Mouse (Mus musculus): ENCODE data around the gene Ccdc28b. TPM values are rescaled to one million over a fixed set of nuclear protein-coding genes. Genes with fewer than 3 reads are reported as not detected.

The Ccdc28b gene
- polyA plus RNA-seq, 1 experiment from 2014 or later = 55.0 TPM

DNA sequence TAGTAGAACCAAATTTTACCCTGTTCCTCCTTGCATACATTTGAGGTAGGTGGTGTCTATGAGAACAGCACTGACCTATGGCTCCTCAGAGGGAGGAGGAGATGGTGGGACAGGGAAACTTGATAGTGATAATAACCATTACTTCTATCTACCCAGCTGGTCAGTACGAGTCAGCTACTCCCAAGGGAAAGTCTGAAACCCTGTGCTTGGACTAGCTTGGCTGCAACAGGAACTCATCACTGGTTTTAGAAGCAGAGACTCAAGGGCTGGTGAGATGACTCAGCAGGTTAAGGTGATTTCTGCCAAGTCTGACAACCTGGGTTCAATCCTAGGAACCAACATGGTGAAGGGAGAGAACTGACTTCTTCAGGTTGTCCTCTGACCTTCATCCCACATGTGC lies 24.9 kb upstream of the Ccdc28b start:
- Histone ChIP-seq H3K36me3 (ENCODE audit: control insufficient read depth, insufficient read depth) (peaks cover 70% of the 10 kb centered on the region), H3K4me1 (ENCODE audit: control insufficient read depth, insufficient read depth, low read length) (no peaks in the 10 kb centered on the region), H3K9me3 (replicated peaks; ENCODE audit: control insufficient read depth, low read length) (no peaks in the 10 kb centered on the region), H3K4me2 (ENCODE audit: low read depth, low read length) (no peak overlapping the region), H3K9ac (ENCODE audit: low read length) (no peak overlapping the region), H3K27me3 (ENCODE audit: control insufficient read depth, insufficient read depth, low read length) (no peaks in the 10 kb centered on the region), H3K27ac (ENCODE audit: low read length) (no peak overlapping the region), H3K4me3 (ENCODE audit: low read length) (no peak overlapping the region)
- no peak for ATAC-seq (replicated peaks; ENCODE audit: extremely low read depth, insufficient read depth, low FRiP score)
- WGBS = 72% methylated on average over 1 of the region's 1 CpGs

GRCm38 (mm10) chr4:129645204-129645603 lies 21.5 kb upstream of the Ccdc28b start:
- ATAC-seq (replicated peaks; ENCODE audit: extremely low read depth, insufficient read depth, low FRiP score) = no peak

DNA sequence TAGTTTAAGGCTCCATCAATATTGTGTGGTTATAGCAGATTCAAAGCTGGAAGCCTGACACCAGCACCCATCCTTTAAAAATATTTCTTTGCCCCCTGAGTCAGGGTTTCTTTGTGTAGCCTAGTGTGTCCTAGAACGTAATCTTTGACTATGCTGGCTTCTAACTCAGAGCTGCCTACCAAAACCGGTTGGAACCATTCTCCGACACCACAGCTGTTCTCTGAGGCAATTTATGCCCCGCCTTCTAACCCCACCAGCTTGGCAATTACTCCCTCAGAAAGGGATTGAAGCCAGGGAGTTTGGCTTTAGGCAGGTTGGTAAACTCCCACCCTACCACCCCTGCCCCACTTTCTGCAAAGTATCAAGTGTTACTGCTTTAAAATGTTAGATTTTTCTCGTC lies 18.0 kb upstream of the Ccdc28b start:
- H3K4me1 ChIP-seq (ENCODE audit: control insufficient read depth, insufficient read depth, low read length) = peaks cover 23% of the 10 kb centered on the region
- no peak overlapping the region for H3K27ac ChIP-seq (ENCODE audit: low read length)
- H3K4me3 ChIP-seq (ENCODE audit: low read length) = no peak overlapping the region
- 58% methylated on average over 5 of the region's 5 CpGs for WGBS
- no peaks in the 10 kb centered on the region for H3K27me3 ChIP-seq (ENCODE audit: control insufficient read depth, insufficient read depth, low read length)
- no peak for ATAC-seq (replicated peaks; ENCODE audit: extremely low read depth, insufficient read depth, low FRiP score)
- H3K36me3 ChIP-seq (ENCODE audit: control insufficient read depth, insufficient read depth) = peaks cover 39% of the 10 kb centered on the region
- H3K9ac ChIP-seq (ENCODE audit: low read length) = peak overlapping the region; percentile 42
- peak overlapping the region; percentile 36; the same call in 1 of the 2 replicates for H3K4me2 ChIP-seq (ENCODE audit: low read depth, low read length)
- no peaks in the 10 kb centered on the region for H3K9me3 ChIP-seq (replicated peaks; ENCODE audit: control insufficient read depth, low read length)

More at GRCm38 (mm10) chr4:129645204-129645603, 21.5 kb upstream of the Ccdc28b start:
- WGBS = 82% methylated on average over 6 of the region's 6 CpGs
- no peak overlapping the region for H3K4me2 ChIP-seq (ENCODE audit: low read depth, low read length)
- no peak overlapping the region for H3K4me3 ChIP-seq (ENCODE audit: low read length)
- no peak overlapping the region for H3K9ac ChIP-seq (ENCODE audit: low read length)
- H3K4me1 ChIP-seq (ENCODE audit: control insufficient read depth, insufficient read depth, low read length) = 0 out of 2 replicates have a peak, but pooled peaks cover 3% of the 10 kb centered on the region
- no peak overlapping the region for H3K27ac ChIP-seq (ENCODE audit: low read length)
- no peaks in the 10 kb centered on the region for H3K9me3 ChIP-seq (replicated peaks; ENCODE audit: control insufficient read depth, low read length)
- H3K27me3 ChIP-seq (ENCODE audit: control insufficient read depth, insufficient read depth, low read length) = no peaks in the 10 kb centered on the region
- H3K36me3 ChIP-seq (ENCODE audit: control insufficient read depth, insufficient read depth) = peaks cover 48% of the 10 kb centered on the region

- H3K4me1 ChIP-seq (ENCODE audit: control insufficient read depth, insufficient read depth, low read length) = peaks cover 23% of the 10 kb centered on the region
- peak; percentile 94 for ATAC-seq (replicated peaks; ENCODE audit: extremely low read depth, insufficient read depth, low FRiP score)
- peak within 1 kb of the TSS; percentile 85 for H3K9ac ChIP-seq (ENCODE audit: low read length)
- H3K4me2 ChIP-seq (ENCODE audit: low read depth, low read length) = peak within 1 kb of the TSS; percentile 76
- under 1% methylated on average over 60 of the region's 60 CpGs for WGBS
- H3K27me3 ChIP-seq (ENCODE audit: control insufficient read depth, insufficient read depth, low read length) = no peaks in the 10 kb centered on the region
- H3K27ac ChIP-seq (ENCODE audit: low read length) = peak within 1 kb of the TSS; percentile 98
- peaks cover 42% of the 10 kb centered on the region for H3K36me3 ChIP-seq (ENCODE audit: control insufficient read depth, insufficient read depth)
- H3K9me3 ChIP-seq (replicated peaks; ENCODE audit: control insufficient read depth, low read length) = no peaks in the 10 kb centered on the region
- peak within 1 kb of the TSS; percentile 60 for H3K4me3 ChIP-seq (ENCODE audit: low read length)
Observed at GRCm38 (mm10) chr4:129640638-129641467, 17.1 kb upstream of the Ccdc28b start, which contains the start of gene Txlna. Gene Txlna, minus strand, starts transcription at chr4:129641065.

DNA sequence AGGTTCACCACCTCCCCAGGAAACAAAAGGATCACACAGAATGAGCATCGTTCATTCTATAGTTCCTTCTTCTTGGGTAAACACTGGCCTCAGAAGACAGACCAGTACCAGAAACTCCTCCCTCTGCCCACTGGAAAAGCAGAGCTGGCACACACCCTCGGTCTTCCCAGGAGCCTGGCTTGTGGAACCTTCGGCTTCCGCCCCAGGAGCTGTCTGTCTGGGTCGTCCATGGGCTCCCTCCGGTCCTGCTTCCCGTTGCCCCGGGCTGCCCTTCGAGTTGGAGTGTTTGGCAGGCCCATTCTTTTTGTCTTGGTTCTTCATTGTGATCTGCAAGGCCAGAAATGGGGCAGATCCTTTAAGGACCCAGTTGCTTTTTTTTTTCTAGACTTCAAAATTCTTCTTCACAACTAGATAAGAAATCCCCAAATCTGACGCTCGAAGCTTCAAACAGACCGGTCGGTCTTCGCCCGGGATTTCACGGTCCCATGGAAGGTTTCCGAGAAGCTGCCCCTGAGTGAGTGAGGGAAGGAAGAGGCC lies 16.4 kb upstream of the Ccdc28b start:
- H3K27ac ChIP-seq (ENCODE audit: low read length) = peak overlapping the region; percentile 98
- H3K36me3 ChIP-seq (ENCODE audit: control insufficient read depth, insufficient read depth) = peaks cover 37% of the 10 kb centered on the region
- peak overlapping the region; percentile 85 for H3K9ac ChIP-seq (ENCODE audit: low read length)
- no peaks in the 10 kb centered on the region for H3K27me3 ChIP-seq (ENCODE audit: control insufficient read depth, insufficient read depth, low read length)
- H3K4me3 ChIP-seq (ENCODE audit: low read length) = peak overlapping the region; percentile 60
- no peaks in the 10 kb centered on the region for H3K9me3 ChIP-seq (replicated peaks; ENCODE audit: control insufficient read depth, low read length)
- peak overlapping the region; percentile 76 for H3K4me2 ChIP-seq (ENCODE audit: low read depth, low read length)
- ATAC-seq (replicated peaks; ENCODE audit: extremely low read depth, insufficient read depth, low FRiP score) = no peak
- 2% methylated on average over 17 of the region's 17 CpGs for WGBS
- H3K4me1 ChIP-seq (ENCODE audit: control insufficient read depth, insufficient read depth, low read length) = peaks cover 23% of the 10 kb centered on the region

DNA sequence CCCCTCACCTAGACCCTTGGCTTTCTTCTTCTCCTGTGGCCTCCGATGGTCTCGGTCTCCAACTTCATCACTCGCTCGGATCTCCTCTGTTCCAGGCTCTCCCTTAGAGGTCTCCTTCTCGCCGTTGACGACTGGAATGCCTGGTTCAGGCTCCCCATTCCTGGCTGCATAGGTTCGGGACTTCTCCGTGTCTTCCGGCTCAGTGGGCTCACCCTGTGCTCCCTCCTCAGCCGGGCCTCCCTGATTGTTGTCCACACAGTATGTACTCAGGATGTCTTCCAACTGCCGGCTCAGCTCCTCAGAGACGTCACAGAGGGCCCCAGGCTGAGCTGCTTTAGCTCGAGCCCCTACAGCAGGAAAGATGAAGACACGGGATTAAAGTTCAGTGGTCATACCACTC lies 15.5 kb upstream of the Ccdc28b start:
- Histone ChIP-seq H3K27me3 (ENCODE audit: control insufficient read depth, insufficient read depth, low read length) (no peaks in the 10 kb centered on the region), H3K4me1 (ENCODE audit: control insufficient read depth, insufficient read depth, low read length) (peaks cover 23% of the 10 kb centered on the region), H3K9me3 (replicated peaks; ENCODE audit: control insufficient read depth, low read length) (no peaks in the 10 kb centered on the region), H3K9ac (ENCODE audit: low read length) (peak overlapping the region; percentile 85), H3K27ac (ENCODE audit: low read length) (no peak overlapping the region; the same call in 1 of the 2 replicates), H3K4me3 (ENCODE audit: low read length) (peak overlapping the region; percentile 60), H3K36me3 (ENCODE audit: control insufficient read depth, insufficient read depth) (peaks cover 42% of the 10 kb centered on the region), H3K4me2 (ENCODE audit: low read depth, low read length) (peak overlapping the region; percentile 76)
- no peak for ATAC-seq (replicated peaks; ENCODE audit: extremely low read depth, insufficient read depth, low FRiP score)
- WGBS = 75% methylated on average over 15 of the region's 15 CpGs

DNA sequence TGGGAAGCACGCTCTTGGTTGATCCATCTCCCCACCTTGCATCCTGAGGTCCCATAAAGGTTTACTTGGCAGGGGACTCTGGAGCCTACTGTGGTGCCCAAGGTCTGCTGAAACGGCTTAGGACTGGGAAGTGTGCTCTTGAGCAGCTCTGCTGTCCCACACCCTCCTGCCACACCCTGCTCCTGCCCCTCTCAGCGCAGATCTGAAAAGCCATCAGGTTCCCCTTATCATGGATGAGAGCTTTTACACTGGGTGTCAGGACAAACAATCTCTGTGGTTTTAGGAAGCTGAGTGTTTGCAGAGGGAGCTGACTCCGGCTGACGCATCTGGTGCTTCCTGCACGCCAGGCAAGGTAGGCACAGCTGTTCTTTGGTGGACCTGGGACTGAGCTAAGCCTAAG lies 10.1 kb upstream of the Ccdc28b start:
- WGBS = 90% methylated on average over 6 of the region's 6 CpGs
- no peak for ATAC-seq (replicated peaks; ENCODE audit: extremely low read depth, insufficient read depth, low FRiP score)
- no peak overlapping the region for H3K4me2 ChIP-seq (ENCODE audit: low read depth, low read length)
- H3K4me1 ChIP-seq (ENCODE audit: control insufficient read depth, insufficient read depth, low read length) = peaks cover 8% of the 10 kb centered on the region
- H3K9me3 ChIP-seq (replicated peaks; ENCODE audit: control insufficient read depth, low read length) = no peaks in the 10 kb centered on the region
- peaks cover 81% of the 10 kb centered on the region for H3K36me3 ChIP-seq (ENCODE audit: control insufficient read depth, insufficient read depth)
- H3K9ac ChIP-seq (ENCODE audit: low read length) = no peak overlapping the region
- no peak overlapping the region for H3K4me3 ChIP-seq (ENCODE audit: low read length)
- H3K27me3 ChIP-seq (ENCODE audit: control insufficient read depth, insufficient read depth, low read length) = no peaks in the 10 kb centered on the region
- no peak overlapping the region for H3K27ac ChIP-seq (ENCODE audit: low read length)

GRCm38 (mm10) chr4:129631867-129632266 lies 8.1 kb upstream of the Ccdc28b start:
- Histone ChIP-seq H3K4me1 (ENCODE audit: control insufficient read depth, insufficient read depth, low read length) (no peaks in the 10 kb centered on the region), H3K9ac (ENCODE audit: low read length) (no peak overlapping the region), H3K4me3 (ENCODE audit: low read length) (no peak overlapping the region), H3K9me3 (replicated peaks; ENCODE audit: control insufficient read depth, low read length) (no peaks in the 10 kb centered on the region), H3K4me2 (ENCODE audit: low read depth, low read length) (no peak overlapping the region), H3K27ac (ENCODE audit: low read length) (no peak overlapping the region), H3K36me3 (ENCODE audit: control insufficient read depth, insufficient read depth) (peaks cover 80% of the 10 kb centered on the region), H3K27me3 (ENCODE audit: control insufficient read depth, insufficient read depth, low read length) (no peaks in the 10 kb centered on the region)
- 90% methylated on average over 12 of the region's 12 CpGs for WGBS
- ATAC-seq (replicated peaks; ENCODE audit: extremely low read depth, insufficient read depth, low FRiP score) = no peak

- ATAC-seq (replicated peaks; ENCODE audit: extremely low read depth, insufficient read depth, low FRiP score) = no peak
- Histone ChIP-seq H3K36me3 (ENCODE audit: control insufficient read depth, insufficient read depth) (peaks cover 74% of the 10 kb centered on the region), H3K27me3 (ENCODE audit: control insufficient read depth, insufficient read depth, low read length) (no peaks in the 10 kb centered on the region), H3K4me3 (ENCODE audit: low read length) (no peak overlapping the region), H3K9ac (ENCODE audit: low read length) (no peak overlapping the region), H3K9me3 (replicated peaks; ENCODE audit: control insufficient read depth, low read length) (no peaks in the 10 kb centered on the region), H3K4me1 (ENCODE audit: control insufficient read depth, insufficient read depth, low read length) (no peaks in the 10 kb centered on the region), H3K27ac (ENCODE audit: low read length) (no peak overlapping the region), H3K4me2 (ENCODE audit: low read depth, low read length) (no peak overlapping the region)
- WGBS = 74% methylated on average over 4 of the region's 4 CpGs
Observed at GRCm38 (mm10) chr4:129630944-129631343, 7.2 kb upstream of the Ccdc28b start.
